Mouse (Mus musculus): ENCODE data around the gene Bcas3.

- TF ChIP-seq CTCF (IDR thresholded peaks at IDR 0.05): no peak
- no peak for TF ChIP-seq EP300 (IDR thresholded peaks at IDR 0.05)
These were observed 13.7 kb upstream of the Bcas3 start for GRCm38 (mm10) chr11:85339173-85339831.
